Mouse (Mus musculus) myocyte (in vitro differentiated cells): ENCODE results near the gene Epb42.

Experiments used
- CEBPB ChIP-seq: IDR thresholded peaks from 2 replicates; pipeline ENCODE4 v1.6.1; 2011; ENCODE audit warnings: mild to moderate bottlenecking, moderate library complexity; ENCODE audit not compliant: poor library complexity, insufficient read depth, severe bottlenecking
- E2F4 ChIP-seq: IDR thresholded peaks from one replicate; pipeline ENCODE4 v1.6.1; 2011; ENCODE audit warnings: mild to moderate bottlenecking, control low read depth, moderate library complexity; ENCODE audit not compliant: insufficient read depth
- MAX ChIP-seq: IDR thresholded peaks from one replicate; pipeline ENCODE4 v1.6.1; 2011; ENCODE audit warnings: low read depth, mild to moderate bottlenecking, control low read depth
- MYOD1 ChIP-seq, 3 experiments: IDR thresholded peaks; one replicate each; pipeline ENCODE4 v1.6.1; 2011; ENCODE audit warnings: control low read depth in 2 of 3, low read depth in 2 of 3, mild to moderate bottlenecking in 2 of 3, moderate library complexity in 1 of 3; ENCODE audit not compliant: insufficient read length in 2 of 3, control insufficient read depth in 1 of 3
- MYOG ChIP-seq, 3 experiments: IDR thresholded peaks; one replicate each; pipeline ENCODE4 v1.6.1; 2011; ENCODE audit warnings: control low read depth in 2 of 3, low read depth in 2 of 3, mild to moderate bottlenecking in 2 of 3; ENCODE audit not compliant: insufficient read length in 2 of 3, control insufficient read depth in 1 of 3, insufficient read depth in 1 of 3
- POLR2A ChIP-seq: IDR thresholded peaks from one replicate; pipeline ENCODE4 v1.6.1; 2011; ENCODE audit warnings: low read depth, mild to moderate bottlenecking, control low read depth, moderate library complexity; ENCODE audit not compliant: insufficient read length
- POLR2AphosphoS2 ChIP-seq: IDR thresholded peaks from one replicate; pipeline ENCODE4 v1.6.1; 2011; ENCODE audit warnings: low read depth, control low read depth; ENCODE audit not compliant: insufficient read length
- SRF ChIP-seq: IDR thresholded peaks from one replicate; pipeline ENCODE4 v1.6.1; 2011; ENCODE audit warnings: low read depth; ENCODE audit not compliant: control insufficient read depth, insufficient read length
- TCF12 ChIP-seq: IDR thresholded peaks from one replicate; pipeline ENCODE4 v1.6.1; 2011; ENCODE audit warnings: mild to moderate bottlenecking, control low read depth; ENCODE audit not compliant: poor library complexity, insufficient read depth, severe bottlenecking
- TCF3 ChIP-seq: IDR thresholded peaks from one replicate; pipeline ENCODE4 v1.6.1; 2011; ENCODE audit warnings: low read depth, control low read depth; ENCODE audit not compliant: insufficient read length
- USF1 ChIP-seq: IDR thresholded peaks from one replicate; pipeline ENCODE4 v1.6.1; 2011; ENCODE audit warnings: low read depth, mild to moderate bottlenecking, control low read depth, moderate library complexity

DNA sequence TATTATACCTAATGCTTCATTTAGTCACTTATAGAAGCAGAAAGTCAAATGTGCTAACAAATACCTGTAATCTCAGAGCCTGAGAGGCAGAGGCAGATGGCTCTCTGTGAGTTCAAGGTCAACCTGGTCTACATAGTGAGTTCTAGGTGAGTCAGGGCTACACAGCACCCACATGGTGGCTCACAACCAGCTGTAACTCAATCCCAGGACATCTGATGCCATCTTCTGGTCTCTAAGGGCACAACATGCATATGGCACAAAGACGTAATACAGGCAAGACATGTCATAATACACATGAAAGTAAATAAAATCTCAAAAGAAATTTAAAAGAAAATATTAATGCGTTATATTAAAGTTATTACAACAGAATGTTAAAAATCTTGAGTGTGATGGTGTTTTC, 33.3 kb downstream of the Epb42 start:
- TF ChIP-seq CEBPB = no peak
- TF ChIP-seq POLR2A = no peak
- no peak for TF ChIP-seq USF1
- no peak for TF ChIP-seq E2F4
- no peak for TF ChIP-seq POLR2AphosphoS2
- no peak for TF ChIP-seq MYOD1 (IDR thresholded peaks at IDR 0.05; ENCODE audit: control insufficient read depth in 1 of 3, insufficient read length in 2 of 3, low read depth in 2 of 3)
- TF ChIP-seq SRF = no peak
- no peak for TF ChIP-seq TCF3
- TF ChIP-seq MYOG (IDR thresholded peaks at IDR 0.05; ENCODE audit: control insufficient read depth in 1 of 3, insufficient read depth in 1 of 3, insufficient read length in 2 of 3, low read depth in 2 of 3) = no peak
- no peak for TF ChIP-seq MAX
- no peak for TF ChIP-seq TCF12
